Mouse (Mus musculus) heart, embryonic 12.5 days (tissue): ENCODE results near the gene Tnfsf14. TPM values are rescaled to one million over a fixed set of nuclear protein-coding genes. Genes with fewer than 3 reads are reported as not detected.

Experiments
- ATAC-seq: fragments of 200-750 bp; cut with Nextera tagmentation; 2 replicates; pipeline ENCODE4 v1.8.0; 2017; ENCODE audit warnings: moderate TSS enrichment, moderate library complexity; ENCODE audit not compliant: insufficient number of reproducible peaks, low FRiP score
- H3K27ac ChIP-seq: fragments of 300-500 bp; sonication (generic); 2 replicates; pipeline ENCODE4 v1.5.1; 2016; ENCODE audit warnings: mild to moderate bottlenecking, moderate library complexity; ENCODE audit not compliant: poor library complexity, severe bottlenecking
- H3K27me3 ChIP-seq: fragments of 300-500 bp; sonication (generic); replicated peaks from 2 replicates; pipeline ENCODE4 v1.6.1; 2016; ENCODE audit warnings: mild to moderate bottlenecking, moderate library complexity
- H3K36me3 ChIP-seq: fragments of 300-500 bp; sonication (generic); 2 replicates; pipeline ENCODE4 v1.6.1; 2016; ENCODE audit warnings: mild to moderate bottlenecking, moderate library complexity
- H3K4me1 ChIP-seq: fragments of 300-500 bp; sonication (generic); replicated peaks from 2 replicates; pipeline ENCODE4 v1.6.1; 2016; ENCODE audit warnings: mild to moderate bottlenecking
- H3K4me2 ChIP-seq: fragments of 300-500 bp; sonication (generic); 2 replicates; pipeline ENCODE4 v1.6.1; 2016; ENCODE audit warnings: mild to moderate bottlenecking, moderate library complexity
- H3K4me3 ChIP-seq: fragments of 300-500 bp; sonication (generic); 2 replicates; pipeline ENCODE4 v1.5.1; 2016; ENCODE audit warnings: mild to moderate bottlenecking
- H3K9ac ChIP-seq: fragments of 300-500 bp; sonication (generic); 2 replicates; pipeline ENCODE4 v1.6.1; 2016; ENCODE audit warnings: mild to moderate bottlenecking, moderate library complexity
- H3K9me3 ChIP-seq: fragments of 300-500 bp; sonication (generic); replicated peaks from 2 replicates; pipeline ENCODE4 v1.6.1; 2016; ENCODE audit warnings: mild to moderate bottlenecking, moderate library complexity
- WGBS: fragments of 180-500 bp; shearing (Covaris S2); methylation state at CpG from one replicate; pipeline ENCODE4 v1.1.7; 2016; 5-methylcytosine and 5-hydroxymethylcytosine counted together
- polyA plus RNA-seq: library from polyadenylated mRNA; unstranded; fragments of >200 nt; fragmentation: Nextera tagmentation; extraction: Ambion mirVana; gene quantifications from 2 replicates; pipeline ENCODE4 v1.2.1, GENCODE M21; 2016

The Tnfsf14 gene
- polyA plus RNA-seq, 1 experiment from 2014 or later, result 0.11 TPM

- Histone ChIP-seq H3K4me3 (no peak overlapping the region), H3K27ac (no peak overlapping the region), H3K9ac (no peak overlapping the region), H3K27me3 (peaks cover 40% of the 10 kb centered on the region), H3K4me2 (no peak overlapping the region), H3K9me3 (no peaks in the 10 kb centered on the region), H3K4me1 (0 out of 2 replicates have a peak, but pooled peaks cover 3% of the 10 kb centered on the region), H3K36me3 (no peaks in the 10 kb centered on the region)
- ATAC-seq, result no peak
- WGBS, result 95% methylated on average over 2 of the region's 2 CpGs
These were observed 33.5 kb upstream of the Tnfsf14 start for GRCm38 (mm10) chr17:57227468-57227867.

GRCm38 (mm10) chr17:57223313-57223712, 29.3 kb upstream of the Tnfsf14 start:
- no peak overlapping the region for H3K4me3 ChIP-seq
- no peaks in the 10 kb centered on the region for H3K36me3 ChIP-seq
- WGBS, result 58% methylated on average over 9 of the region's 9 CpGs
- H3K4me2 ChIP-seq, result no peak overlapping the region
- H3K4me1 ChIP-seq, result 0 out of 2 replicates have a peak, but pooled peaks cover 3% of the 10 kb centered on the region
- H3K27me3 ChIP-seq, result peaks cover 53% of the 10 kb centered on the region
- ATAC-seq, result no peak
- no peak overlapping the region for H3K27ac ChIP-seq
- no peak overlapping the region for H3K9ac ChIP-seq
- H3K9me3 ChIP-seq, result no peaks in the 10 kb centered on the region

- no peak for ATAC-seq
- no peak overlapping the region for H3K27ac ChIP-seq
- H3K9ac ChIP-seq, result no peak overlapping the region
- WGBS, result 48% methylated on average over 4 of the region's 4 CpGs
- no peak overlapping the region for H3K4me3 ChIP-seq
- H3K4me1 ChIP-seq, result 0 out of 2 replicates have a peak, but pooled peaks cover 3% of the 10 kb centered on the region
- no peak overlapping the region for H3K4me2 ChIP-seq
- H3K36me3 ChIP-seq, result no peaks in the 10 kb centered on the region
- H3K27me3 ChIP-seq, result peaks cover 57% of the 10 kb centered on the region
- H3K9me3 ChIP-seq, result no peaks in the 10 kb centered on the region
These were observed 27.9 kb upstream of the Tnfsf14 start for GRCm38 (mm10) chr17:57221911-57222310.

GRCm38 (mm10) chr17:57219884-57220207, 25.9 kb upstream of the Tnfsf14 start:
- H3K27me3 ChIP-seq, result peaks cover 52% of the 10 kb centered on the region
- WGBS, result 24% methylated on average over 3 of the region's 3 CpGs
- H3K4me3 ChIP-seq, result no peak overlapping the region

DNA sequence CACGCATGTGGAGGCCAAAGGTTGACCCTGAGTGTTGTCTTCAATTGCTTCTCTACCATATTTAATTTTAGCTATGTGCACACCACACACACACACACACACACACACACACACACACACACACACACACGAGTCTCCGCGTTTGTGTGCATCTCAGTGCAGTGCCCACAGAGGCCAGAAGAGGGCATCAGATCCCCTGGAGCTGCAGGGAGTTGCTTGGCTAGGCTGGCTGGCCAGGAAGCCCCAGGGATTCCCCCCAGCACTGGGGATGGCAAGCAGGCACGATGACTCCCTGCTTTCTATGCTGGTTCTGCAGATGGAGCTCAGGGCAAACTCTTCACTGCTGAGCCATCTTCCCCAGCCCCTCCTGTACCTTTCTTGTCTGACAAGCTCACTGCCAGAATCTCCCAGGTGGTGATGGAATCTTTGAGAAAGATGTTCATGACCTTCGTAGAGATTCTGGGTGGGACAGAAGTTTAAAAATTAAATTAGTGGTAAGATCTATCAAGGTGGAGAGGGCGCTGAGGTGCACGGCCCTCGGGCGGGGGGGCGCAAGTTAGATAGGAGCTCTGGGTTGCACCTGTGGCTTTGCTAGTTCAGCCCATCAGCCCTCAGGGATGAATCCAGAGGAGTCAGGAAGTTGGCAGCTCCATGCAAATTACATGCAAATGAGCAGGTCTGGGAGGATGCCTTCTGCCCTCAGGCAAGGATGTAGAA, 25.3 kb upstream of the Tnfsf14 start:
- H3K27me3 ChIP-seq, result peaks cover 47% of the 10 kb centered on the region
- no peak overlapping the region for H3K4me2 ChIP-seq
- no peak overlapping the region for H3K27ac ChIP-seq
- no peaks in the 10 kb centered on the region for H3K4me1 ChIP-seq
- H3K9me3 ChIP-seq, result no peaks in the 10 kb centered on the region
- H3K36me3 ChIP-seq, result no peaks in the 10 kb centered on the region
- H3K9ac ChIP-seq, result no peak overlapping the region
- no peak overlapping the region for H3K4me3 ChIP-seq
- 25% methylated on average over 11 of the region's 11 CpGs for WGBS
- no peak for ATAC-seq

More at GRCm38 (mm10) chr17:57219884-57220207, 25.9 kb upstream of the Tnfsf14 start:
- Histone ChIP-seq H3K4me2 (no peak overlapping the region), H3K9me3 (no peaks in the 10 kb centered on the region), H3K27ac (no peak overlapping the region), H3K4me1 (no peaks in the 10 kb centered on the region), H3K9ac (no peak overlapping the region), H3K36me3 (no peaks in the 10 kb centered on the region)
- no peak for ATAC-seq

DNA sequence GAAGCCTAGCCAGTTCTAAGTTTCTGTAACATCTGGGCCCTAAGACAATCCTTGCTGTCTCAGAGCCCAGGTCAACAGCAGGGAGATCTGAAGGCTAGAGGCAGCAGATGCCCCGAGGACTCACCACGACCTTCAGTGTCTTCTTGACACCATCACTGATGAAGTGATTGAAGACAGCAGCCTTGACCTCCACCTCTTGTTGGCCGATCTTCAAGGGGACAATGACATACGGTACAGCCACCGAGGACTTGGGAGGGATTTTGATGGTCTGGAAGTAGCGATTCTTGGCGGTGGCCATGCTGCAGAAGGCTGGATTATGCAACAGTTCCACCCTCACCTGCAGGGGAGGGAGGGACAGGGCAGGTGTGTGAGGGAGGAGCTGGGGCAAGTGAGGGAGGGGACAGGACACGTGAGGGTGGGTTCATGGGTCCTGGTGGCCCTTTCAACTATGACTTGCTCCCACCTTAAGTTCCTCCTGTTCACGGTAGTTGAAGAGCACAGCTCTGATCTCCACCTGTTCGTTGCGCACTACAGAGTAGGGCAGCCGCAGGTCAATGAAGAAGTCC, 24.4 kb upstream of the Tnfsf14 start:
- WGBS, result 65% methylated on average over 12 of the region's 12 CpGs
- Histone ChIP-seq H3K36me3 (no peaks in the 10 kb centered on the region), H3K4me1 (no peaks in the 10 kb centered on the region), H3K27ac (no peak overlapping the region), H3K4me3 (no peak overlapping the region), H3K9ac (no peak overlapping the region), H3K9me3 (no peaks in the 10 kb centered on the region), H3K4me2 (no peak overlapping the region), H3K27me3 (peaks cover 39% of the 10 kb centered on the region)
- no peak for ATAC-seq

DNA sequence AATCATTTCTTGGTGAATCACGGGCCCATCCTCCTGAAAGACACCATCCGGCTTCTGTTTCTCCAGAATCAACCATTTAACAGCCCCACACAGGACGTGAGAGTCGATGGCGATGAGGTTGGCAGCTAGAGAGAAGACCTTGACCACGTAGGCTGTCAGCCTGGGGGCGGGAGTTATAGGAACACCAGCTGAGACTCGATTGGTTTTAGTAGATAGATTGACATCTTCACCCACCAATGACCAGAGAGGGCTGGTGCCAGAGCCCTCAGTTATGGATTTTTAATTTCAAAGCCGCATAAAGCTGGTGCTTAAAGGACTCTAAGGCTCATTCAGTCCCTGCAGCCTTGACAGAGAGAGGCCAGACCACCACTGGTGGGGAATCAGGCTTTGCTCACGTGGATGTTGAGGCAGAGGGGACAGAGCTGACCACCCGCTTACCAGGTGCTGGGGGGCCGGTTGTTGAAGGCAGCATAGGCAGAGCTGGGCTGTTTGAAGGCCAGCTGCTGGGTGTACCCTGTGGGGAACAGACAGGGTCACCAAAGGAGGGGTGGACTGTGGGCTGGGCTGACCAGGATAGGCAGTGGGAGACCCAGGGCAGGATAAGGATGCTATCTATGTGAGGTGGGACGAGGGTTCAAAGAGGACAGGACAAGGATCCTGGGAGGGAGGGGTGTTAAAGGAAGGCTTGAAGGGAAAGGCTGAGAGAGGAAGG, 20.9 kb upstream of the Tnfsf14 start:
- Histone ChIP-seq H3K4me1 (no peaks in the 10 kb centered on the region), H3K27ac (no peak overlapping the region), H3K4me2 (no peak overlapping the region), H3K36me3 (no peaks in the 10 kb centered on the region), H3K9ac (no peak overlapping the region), H3K27me3 (peaks cover 20% of the 10 kb centered on the region), H3K9me3 (no peaks in the 10 kb centered on the region), H3K4me3 (no peak overlapping the region)
- ATAC-seq, result no peak
- WGBS, result 35% methylated on average over 13 of the region's 13 CpGs

GRCm38 (mm10) chr17:57211501-57211900, 17.5 kb upstream of the Tnfsf14 start:
- H3K4me1 ChIP-seq, result no peaks in the 10 kb centered on the region

GRCm38 (mm10) chr17:57209330-57209729, 15.4 kb upstream of the Tnfsf14 start:
- no peak overlapping the region for H3K27ac ChIP-seq
- no peak overlapping the region for H3K4me2 ChIP-seq
- no peaks in the 10 kb centered on the region for H3K36me3 ChIP-seq
- no peak overlapping the region for H3K4me3 ChIP-seq
- no peaks in the 10 kb centered on the region for H3K27me3 ChIP-seq
- ATAC-seq, result no peak
- H3K4me1 ChIP-seq, result no peaks in the 10 kb centered on the region
- H3K9me3 ChIP-seq, result no peaks in the 10 kb centered on the region
- no peak overlapping the region for H3K9ac ChIP-seq
- 68% methylated on average over 4 of the region's 4 CpGs for WGBS

More at GRCm38 (mm10) chr17:57211501-57211900, 17.5 kb upstream of the Tnfsf14 start:
- H3K27ac ChIP-seq, result no peak overlapping the region
- no peak overlapping the region for H3K4me2 ChIP-seq
- no peak overlapping the region for H3K9ac ChIP-seq
- whole genome bisulfite sequencing, result 52% methylated on average over 9 of the region's 9 CpGs
- H3K9me3 ChIP-seq, result no peaks in the 10 kb centered on the region
- no peak for ATAC-seq
- no peaks in the 10 kb centered on the region for H3K36me3 ChIP-seq
- no peak overlapping the region for H3K4me3 ChIP-seq
- peaks cover 8% of the 10 kb centered on the region; the same call in 1 of the 2 replicates for H3K27me3 ChIP-seq

GRCm38 (mm10) chr17:57207938-57208337, 14.0 kb upstream of the Tnfsf14 start:
- no peak overlapping the region for H3K9ac ChIP-seq
- ATAC-seq, result no peak
- H3K4me1 ChIP-seq, result no peaks in the 10 kb centered on the region
- no peak overlapping the region for H3K4me2 ChIP-seq
- no peaks in the 10 kb centered on the region for H3K9me3 ChIP-seq
- H3K4me3 ChIP-seq, result no peak overlapping the region
- H3K27me3 ChIP-seq, result no peaks in the 10 kb centered on the region
- 75% methylated on average over 3 of the region's 3 CpGs for WGBS
- no peaks in the 10 kb centered on the region for H3K36me3 ChIP-seq
- no peak overlapping the region for H3K27ac ChIP-seq
